ENCODE assay signal across 8 mouse cellular contexts in the genomic region with DNA sequence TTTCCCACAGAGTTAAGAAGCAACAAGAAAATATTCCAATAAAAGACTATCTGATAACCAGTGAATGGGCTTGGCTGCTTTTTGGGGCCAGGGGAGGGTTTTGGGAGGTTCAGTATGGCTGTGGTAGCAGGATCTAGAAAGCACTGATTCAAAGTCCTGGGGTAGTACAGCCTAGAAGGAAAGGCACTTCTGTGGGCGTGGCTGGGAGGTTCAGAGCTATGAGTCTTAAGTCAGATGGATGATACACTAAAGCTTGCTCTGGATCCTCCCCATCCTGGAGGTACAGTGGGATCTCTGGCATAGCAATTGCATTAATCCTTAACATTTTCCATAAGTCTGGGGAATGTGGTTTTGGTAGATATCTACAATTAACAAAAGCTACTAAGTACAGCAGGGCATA. TPM values are rescaled to one million over a fixed set of nuclear protein-coding genes. Genes with fewer than 3 reads are reported as not detected.
A peak's percentile ranks its signal among the peaks of the same experiment; 100 is the strongest.
DNase-seq lines count a peak whose midpoint lies in the region; ATAC-seq and TF ChIP-seq lines count a peak whose summit lies in the region.

No protein-coding gene starts in this region.

- H3K9me3 ChIP-seq in lung, embryonic 15.5 days: no peaks in the 10 kb centered on the region
- no peaks in the 10 kb centered on the region for H3K9me3 ChIP-seq in hindbrain, embryonic 14.5 days (ENCODE audit: control insufficient read depth, low read length)
- H3K9me3 ChIP-seq in stomach, embryonic 14.5 days (ENCODE audit: control insufficient read depth, low read depth, low read length): no peaks in the 10 kb centered on the region
- no peaks in the 10 kb centered on the region for H3K9me3 ChIP-seq in midbrain, embryonic 16.5 days (replicated peaks; ENCODE audit: control insufficient read depth, low read length, poor library complexity, severe bottlenecking)

- H3K4me2 ChIP-seq in lung, embryonic 15.5 days: peak overlapping the region; percentile 73
- H3K4me2 ChIP-seq in hindbrain, embryonic 14.5 days (replicated peaks): 0 out of 2 replicates have a peak overlapping the region, but pooled peaks have one; percentile 86
- peak overlapping the region; percentile 89; the same call in 1 of the 2 replicates for H3K4me2 ChIP-seq in stomach, embryonic 14.5 days (replicated peaks; ENCODE audit: low read depth, low read length)
- H3K4me2 ChIP-seq in midbrain, embryonic 16.5 days (ENCODE audit: low read length): no peak overlapping the region

- DNase-seq in cerebellum, adult 9-10 months: peak; percentile 23
- no peak for DNase-seq in cerebellum, adult 11 months
- no peak for DNase-seq in lung, adult 2 months
- no peak for DNase-seq in hindbrain, embryonic 14.5 days (ENCODE audit: low spot score)
- DNase-seq in layer of hippocampus, postnatal 36 days: no peak

- H3K4me1 ChIP-seq in lung, embryonic 15.5 days: peaks cover 53% of the 10 kb centered on the region
- peaks cover 5% of the 10 kb centered on the region for H3K4me1 ChIP-seq in lung, adult 2 months (ENCODE audit: control insufficient read depth, insufficient read depth, low read length)
- H3K4me1 ChIP-seq in hindbrain, embryonic 14.5 days (replicated peaks; ENCODE audit: control insufficient read depth, insufficient read depth, low read length): peaks cover 35% of the 10 kb centered on the region
- H3K4me1 ChIP-seq in stomach, embryonic 14.5 days (ENCODE audit: control insufficient read depth, insufficient read depth, low read length): peaks cover 13% of the 10 kb centered on the region; the same call in 1 of the 2 replicates
- peaks cover 34% of the 10 kb centered on the region for H3K4me1 ChIP-seq in midbrain, embryonic 16.5 days (ENCODE audit: control insufficient read depth, insufficient read depth, low read length)

- TF ChIP-seq POLR2A in lung, adult 2 months (IDR thresholded peaks at IDR 0.05; ENCODE audit: borderline replicate concordance, extremely low read depth, low read depth, low read length): no peak

- TF ChIP-seq CTCF in lung, adult 2 months (IDR thresholded peaks at IDR 0.05; ENCODE audit: insufficient read depth, low read length): no peak

- H3K27me3 ChIP-seq in lung, embryonic 15.5 days: no peaks in the 10 kb centered on the region
- H3K27me3 ChIP-seq in hindbrain, embryonic 14.5 days (ENCODE audit: control insufficient read depth, insufficient read depth, low read length): no peaks in the 10 kb centered on the region
- no peaks in the 10 kb centered on the region for H3K27me3 ChIP-seq in stomach, embryonic 14.5 days (ENCODE audit: control insufficient read depth, insufficient read depth, low read length)
- no peaks in the 10 kb centered on the region for H3K27me3 ChIP-seq in midbrain, embryonic 16.5 days (ENCODE audit: control insufficient read depth, insufficient read depth, low read depth, low read length)

- peak overlapping the region; percentile 24; the same call in 1 of the 2 replicates for H3K9ac ChIP-seq in lung, embryonic 15.5 days
- H3K9ac ChIP-seq in hindbrain, embryonic 14.5 days: no peak overlapping the region
- no peak overlapping the region for H3K9ac ChIP-seq in stomach, embryonic 14.5 days (replicated peaks; ENCODE audit: low read depth, low read length)
- no peak overlapping the region for H3K9ac ChIP-seq in midbrain, embryonic 16.5 days (ENCODE audit: low read depth, low read length)

- H3K4me3 ChIP-seq in lung, embryonic 15.5 days: peak overlapping the region; percentile 73; the same call in 1 of the 2 replicates
- H3K4me3 ChIP-seq in lung, adult 2 months (replicated peaks; ENCODE audit: extremely low read depth, low read depth, low read length): no peak overlapping the region
- H3K4me3 ChIP-seq in hindbrain, embryonic 14.5 days (replicated peaks; ENCODE audit: low read length): no peak overlapping the region
- peak overlapping the region; percentile 85; the same call in 1 of the 2 replicates for H3K4me3 ChIP-seq in stomach, embryonic 14.5 days (ENCODE audit: low read depth, low read length)
- no peak overlapping the region for H3K4me3 ChIP-seq in midbrain, embryonic 16.5 days (ENCODE audit: low read depth, low read length)

- 47% methylated on average over 1 of the region's 1 CpGs for WGBS in lung, embryonic 15.5 days
- 85% methylated on average over 1 of the region's 1 CpGs for WGBS in lung, adult 2 months
- WGBS in hindbrain, embryonic 14.5 days: 82% methylated on average over 1 of the region's 1 CpGs
- 64% methylated on average over 1 of the region's 1 CpGs for WGBS in stomach, embryonic 14.5 days
- 72% methylated on average over 1 of the region's 1 CpGs for WGBS in midbrain, embryonic 16.5 days

- peaks cover 24% of the 10 kb centered on the region for H3K36me3 ChIP-seq in lung, embryonic 15.5 days
- peaks cover 27% of the 10 kb centered on the region for H3K36me3 ChIP-seq in hindbrain, embryonic 14.5 days (replicated peaks; ENCODE audit: control insufficient read depth, insufficient read depth)
- H3K36me3 ChIP-seq in stomach, embryonic 14.5 days (ENCODE audit: control insufficient read depth, insufficient read depth, low read length): peaks cover 29% of the 10 kb centered on the region
- peaks cover 12% of the 10 kb centered on the region; the same call in 1 of the 2 replicates for H3K36me3 ChIP-seq in midbrain, embryonic 16.5 days (ENCODE audit: control insufficient read depth, insufficient read depth, low read length)

- ATAC-seq in lung, embryonic 15.5 days (ENCODE audit: borderline replicate concordance, extremely low read depth, low FRiP score, low TSS enrichment): no peak
- no peak for ATAC-seq in hindbrain, embryonic 14.5 days (ENCODE audit: low FRiP score)
- ATAC-seq in stomach, embryonic 14.5 days (ENCODE audit: insufficient number of reproducible peaks, insufficient read depth, low FRiP score, low read depth): no peak
- ATAC-seq in midbrain, embryonic 16.5 days: no peak

- H3K27ac ChIP-seq in lung, embryonic 15.5 days: 0 out of 2 replicates have a peak overlapping the region, but pooled peaks have one; percentile 18
- no peak overlapping the region for H3K27ac ChIP-seq in hindbrain, embryonic 14.5 days
- H3K27ac ChIP-seq in stomach, embryonic 14.5 days (ENCODE audit: low read length): no peak overlapping the region
- no peak overlapping the region for H3K27ac ChIP-seq in midbrain, embryonic 16.5 days (ENCODE audit: low read length)

RNA-seq across cellular contexts. Expression of a gene that starts 2.6 kb away (rescaled TPM):
- polyA plus RNA-seq in lung, embryonic 15.5 days (2015; fragmentation: Nextera tagmentation; extraction: Ambion mirVana): 7.5 and 9.7 TPM in 2 replicates
- 17.4 and 18.4 TPM in 2 replicates for polyA plus RNA-seq in lung, adult 2 months (2012; rRNA removed)
- polyA plus RNA-seq in hindbrain, embryonic 14.5 days (2014; fragmentation: Nextera tagmentation; extraction: Ambion mirVana): 20.2 and 22.4 TPM in 2 replicates
- polyA plus RNA-seq in stomach, embryonic 14.5 days (2014; fragmentation: Nextera tagmentation; extraction: Ambion mirVana): 7.8 and 8.8 TPM in 2 replicates
- 24.7 and 29.0 TPM in 2 replicates for polyA plus RNA-seq in midbrain, embryonic 16.5 days (2015; fragmentation: Nextera tagmentation; extraction: Ambion mirVana)
- total RNA-seq in layer of hippocampus, postnatal 36 days (2021): 10 to 100 TPM; 32.4 to 34.7 TPM

RNA-seq across cellular contexts. Expression of a gene that starts 2.6 kb away (rescaled TPM):
- 164 and 167 TPM in 2 replicates for polyA plus RNA-seq in lung, embryonic 15.5 days (2015; fragmentation: Nextera tagmentation; extraction: Ambion mirVana)
- 190 and 241 TPM in 2 replicates for polyA plus RNA-seq in lung, adult 2 months (2012; rRNA removed)
- polyA plus RNA-seq in hindbrain, embryonic 14.5 days (2014; fragmentation: Nextera tagmentation; extraction: Ambion mirVana): 106 and 113 TPM in 2 replicates
- 232 and 269 TPM in 2 replicates for polyA plus RNA-seq in stomach, embryonic 14.5 days (2014; fragmentation: Nextera tagmentation; extraction: Ambion mirVana)
- 76.2 and 81.9 TPM in 2 replicates for polyA plus RNA-seq in midbrain, embryonic 16.5 days (2015; fragmentation: Nextera tagmentation; extraction: Ambion mirVana)
- total RNA-seq in layer of hippocampus, postnatal 36 days (2021): 100 to 1,000 TPM; 110 to 112 TPM

RNA-seq across cellular contexts. Expression of a gene that starts 17.9 kb away (rescaled TPM):
- 20.8 and 22.5 TPM in 2 replicates for polyA plus RNA-seq in lung, embryonic 15.5 days (2015; fragmentation: Nextera tagmentation; extraction: Ambion mirVana)
- polyA plus RNA-seq in lung, adult 2 months (2012; rRNA removed): 48.4 and 65.1 TPM in 2 replicates
- 16.3 and 17.4 TPM in 2 replicates for polyA plus RNA-seq in hindbrain, embryonic 14.5 days (2014; fragmentation: Nextera tagmentation; extraction: Ambion mirVana)
- polyA plus RNA-seq in stomach, embryonic 14.5 days (2014; fragmentation: Nextera tagmentation; extraction: Ambion mirVana): 12.1 and 14.0 TPM in 2 replicates
- polyA plus RNA-seq in midbrain, embryonic 16.5 days (2015; fragmentation: Nextera tagmentation; extraction: Ambion mirVana): 20.7 and 21.7 TPM in 2 replicates
- total RNA-seq in layer of hippocampus, postnatal 36 days (2021): 10 to 100 TPM; 18.4 to 18.9 TPM

Comparison
In these comparisons a context has a peak if more than half of its experiments do, and no peak if none do; other contexts are left out.
1. H3K4me3 ChIP-seq: peak in lung, embryonic 15.5 days (single experiment) and stomach, embryonic 14.5 days (single experiment); none in lung, adult 2 months (single experiment), hindbrain, embryonic 14.5 days (single experiment) and midbrain, embryonic 16.5 days (single experiment).